Mouse (Mus musculus) intestine, embryonic 16.5 days (tissue): Measurements from ENCODE around the gene Pou6f2. TPM values are rescaled to one million over a fixed set of nuclear protein-coding genes. Genes with fewer than 3 reads are reported as not detected.

Source experiments
- ATAC-seq: fragments of 200-750 bp; cut with Nextera tagmentation; 2 replicates; pipeline ENCODE4 v1.8.0; 2017; ENCODE audit warnings: moderate TSS enrichment, moderate library complexity
- H3K27ac ChIP-seq: fragments of 300-500 bp; sonication (generic); 2 replicates; pipeline ENCODE4 v1.5.1; 2014; ENCODE audit warnings: mild to moderate bottlenecking, low read length
- H3K27me3 ChIP-seq: fragments of 300-500 bp; sonication (generic); replicated peaks from 2 replicates; pipeline ENCODE4 v1.6.1; 2014; ENCODE audit warnings: low read length, control low read depth, mixed read lengths; ENCODE audit not compliant: control insufficient read depth, insufficient read depth
- H3K36me3 ChIP-seq: fragments of 300-500 bp; sonication (generic); 2 replicates; pipeline ENCODE4 v1.6.1; 2014; ENCODE audit warnings: low read length, control low read depth; ENCODE audit not compliant: control insufficient read depth, insufficient read depth
- H3K4me1 ChIP-seq: fragments of 300-500 bp; sonication (generic); 2 replicates; pipeline ENCODE4 v1.6.1; 2014; ENCODE audit warnings: low read length, control low read depth, mixed read lengths; ENCODE audit not compliant: control insufficient read depth, insufficient read depth
- H3K4me2 ChIP-seq: fragments of 300-500 bp; sonication (generic); 2 replicates; pipeline ENCODE4 v1.6.1; 2014; ENCODE audit warnings: low read depth, low read length, control low read depth
- H3K4me3 ChIP-seq: fragments of 300-500 bp; sonication (generic); 2 replicates; pipeline ENCODE4 v1.5.1; 2014; ENCODE audit warnings: mild to moderate bottlenecking, low read length
- H3K9ac ChIP-seq: fragments of 300-500 bp; sonication (generic); 2 replicates; pipeline ENCODE4 v1.6.1; 2014; ENCODE audit warnings: low read depth, low read length
- H3K9me3 ChIP-seq: fragments of 300-500 bp; sonication (generic); 2 replicates; pipeline ENCODE4 v1.6.1; 2016; ENCODE audit warnings: low read length, control low read depth; ENCODE audit not compliant: control insufficient read depth
- WGBS: fragments of 180-500 bp; shearing (Covaris S2); extraction: QIAGEN DNeasy Blood & Tissue Kit; methylation state at CpG from one replicate; pipeline ENCODE4 v1.1.7; 2014; 5-methylcytosine and 5-hydroxymethylcytosine counted together
- polyA plus RNA-seq: library from polyadenylated mRNA; unstranded; fragments of >200 nt; fragmentation: Nextera tagmentation; extraction: Ambion mirVana; gene quantifications from 2 replicates; pipeline ENCODE4 v1.2.1, GENCODE M21; 2015

Gene Pou6f2
- polyA plus RNA-seq, 1 experiment from 2014 or later = 0.16 TPM

DNA sequence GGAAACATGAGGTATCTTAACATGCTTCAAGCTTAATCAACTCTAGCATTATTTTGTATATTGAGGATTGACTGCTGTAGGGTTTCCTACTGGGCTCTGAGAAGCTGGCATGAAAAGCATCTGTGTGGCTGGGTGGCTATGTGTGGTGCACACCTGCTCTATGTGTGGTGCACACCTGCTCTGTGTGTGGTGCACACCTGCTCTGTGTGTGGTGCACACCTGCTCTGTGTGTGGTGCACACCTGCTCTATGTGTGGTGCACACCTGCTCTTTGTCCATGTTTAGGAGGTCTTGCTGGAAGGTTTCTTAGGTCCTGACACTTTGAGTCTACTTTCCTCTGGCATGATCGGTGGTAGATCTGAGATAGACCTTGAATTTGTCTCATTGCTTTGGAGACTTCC is 233.3 kb downstream of the Pou6f2 start:
- whole genome bisulfite sequencing = 96% methylated on average over 1 of the region's 1 CpGs
- Histone ChIP-seq H3K27me3 (no peaks in the 10 kb centered on the region), H3K27ac (no peak overlapping the region), H3K4me1 (no peaks in the 10 kb centered on the region), H3K9me3 (no peaks in the 10 kb centered on the region), H3K4me3 (no peak overlapping the region), H3K9ac (no peak overlapping the region), H3K36me3 (no peaks in the 10 kb centered on the region), H3K4me2 (no peak overlapping the region)
- ATAC-seq = no peak

DNA sequence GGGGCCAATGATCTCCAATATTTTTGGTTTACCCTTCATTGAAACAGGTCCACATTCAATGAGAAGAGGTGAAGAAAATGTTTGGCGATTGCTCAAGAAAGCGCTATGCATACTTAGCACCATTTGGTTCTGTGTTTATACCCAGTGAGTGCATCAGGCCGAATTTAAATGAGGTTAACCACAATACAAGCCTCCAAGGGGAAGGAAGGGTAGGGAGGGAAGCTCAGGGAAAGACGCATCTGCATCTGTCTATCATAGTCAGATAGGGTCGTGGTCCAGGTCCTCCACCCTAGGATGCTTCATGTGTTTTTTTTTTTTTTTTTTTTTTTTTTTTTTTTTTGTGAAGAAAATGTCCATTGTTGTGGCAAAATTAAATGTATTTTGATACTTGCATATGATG is 236.9 kb downstream of the Pou6f2 start:
- 72% methylated on average over 5 of the region's 5 CpGs for WGBS

DNA sequence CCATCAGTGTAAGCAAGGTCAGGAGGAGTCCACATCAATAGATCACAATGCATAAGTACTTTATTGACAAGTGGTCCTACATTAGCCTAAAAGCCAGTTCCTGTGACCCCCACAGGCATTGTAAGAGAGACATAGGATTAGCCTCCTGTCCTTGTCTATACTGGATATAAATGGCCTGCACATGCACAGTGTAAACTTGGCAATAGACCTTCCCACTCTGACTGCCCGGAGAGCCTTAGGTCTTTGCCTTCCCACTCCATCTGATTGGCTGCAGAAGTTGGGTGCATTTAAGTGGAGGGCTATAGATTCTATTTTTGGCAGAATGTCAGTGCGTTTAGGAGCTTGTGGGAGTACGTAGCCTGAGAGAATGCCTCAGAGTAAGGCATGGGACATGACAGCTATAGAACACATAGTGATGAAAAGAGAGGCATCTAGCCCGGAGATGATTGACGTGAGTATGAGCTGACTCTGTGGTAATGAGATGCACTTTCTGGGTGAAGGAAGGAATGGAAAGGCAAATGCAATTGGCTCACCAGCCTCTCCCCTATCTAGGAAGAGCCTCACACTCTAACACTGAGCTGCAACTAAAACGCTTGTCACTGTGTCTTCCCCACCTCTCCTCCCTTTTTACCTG is 243.4 kb downstream of the Pou6f2 start:
- H3K36me3 ChIP-seq = no peaks in the 10 kb centered on the region
- ATAC-seq = no peak
- no peaks in the 10 kb centered on the region for H3K9me3 ChIP-seq
- 70% methylated on average over 6 of the region's 6 CpGs for WGBS
- H3K27ac ChIP-seq = no peak overlapping the region
- H3K4me2 ChIP-seq = no peak overlapping the region
- no peaks in the 10 kb centered on the region for H3K27me3 ChIP-seq
- H3K4me3 ChIP-seq = no peak overlapping the region
- H3K4me1 ChIP-seq = no peaks in the 10 kb centered on the region
- no peak overlapping the region for H3K9ac ChIP-seq

More for the DNA sequence above, 236.9 kb downstream of the Pou6f2 start:
- no peak for ATAC-seq
- no peaks in the 10 kb centered on the region for H3K4me1 ChIP-seq
- no peaks in the 10 kb centered on the region for H3K36me3 ChIP-seq
- no peak overlapping the region for H3K4me2 ChIP-seq
- H3K27me3 ChIP-seq = no peaks in the 10 kb centered on the region
- H3K9ac ChIP-seq = no peak overlapping the region
- H3K9me3 ChIP-seq = no peaks in the 10 kb centered on the region
- no peak overlapping the region for H3K27ac ChIP-seq
- H3K4me3 ChIP-seq = no peak overlapping the region

DNA sequence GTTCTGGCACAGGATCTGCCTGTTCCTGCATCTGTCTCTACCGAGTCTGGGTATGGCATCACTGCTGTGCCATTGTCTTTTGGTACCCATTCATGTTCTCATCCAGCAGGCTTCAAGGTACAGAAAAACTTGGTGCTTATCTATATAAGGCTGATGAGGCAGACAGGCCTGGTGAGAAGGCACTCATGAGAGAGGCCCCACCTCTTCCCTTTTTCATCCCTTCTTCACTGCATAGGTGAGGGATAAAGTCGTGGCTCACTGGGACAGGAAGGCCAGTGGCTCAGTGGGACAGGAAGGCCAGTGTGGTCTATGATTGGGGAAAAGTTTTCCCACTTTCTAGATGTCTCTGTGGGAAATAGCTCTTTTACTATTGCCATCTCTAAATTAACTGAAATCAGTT is 263.8 kb downstream of the Pou6f2 start:
- H3K27me3 ChIP-seq = no peaks in the 10 kb centered on the region
- H3K9ac ChIP-seq = no peak overlapping the region
- H3K27ac ChIP-seq = no peak overlapping the region
- H3K4me3 ChIP-seq = no peak overlapping the region
- H3K4me1 ChIP-seq = no peaks in the 10 kb centered on the region
- WGBS = 62% methylated on average over 2 of the region's 2 CpGs
- no peak for ATAC-seq
- H3K9me3 ChIP-seq = no peaks in the 10 kb centered on the region
- H3K4me2 ChIP-seq = no peak overlapping the region
- no peaks in the 10 kb centered on the region for H3K36me3 ChIP-seq

DNA sequence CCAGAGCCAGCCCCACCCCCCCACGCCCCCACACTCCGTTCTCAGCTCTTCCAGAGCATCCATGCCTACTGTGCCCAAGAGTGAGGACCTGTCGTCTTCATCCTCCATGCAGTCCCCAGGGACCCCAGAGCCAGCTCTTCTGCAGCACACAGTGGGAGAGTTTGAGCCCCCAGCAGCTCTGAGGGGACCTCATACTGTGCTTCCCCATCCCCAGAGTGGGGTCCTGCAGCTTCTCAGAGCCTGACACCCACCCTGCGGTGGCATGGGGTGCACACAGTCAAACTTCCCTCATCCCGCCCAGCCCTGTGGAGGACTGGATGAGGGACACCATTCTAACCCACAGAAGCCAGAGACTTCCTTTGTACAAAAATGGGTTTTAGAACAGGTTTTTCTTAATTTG is 264.3 kb downstream of the Pou6f2 start:
- Histone ChIP-seq H3K4me3 (no peak overlapping the region), H3K27ac (no peak overlapping the region), H3K27me3 (no peaks in the 10 kb centered on the region), H3K4me2 (no peak overlapping the region), H3K4me1 (no peaks in the 10 kb centered on the region), H3K36me3 (no peaks in the 10 kb centered on the region), H3K9ac (no peak overlapping the region), H3K9me3 (no peaks in the 10 kb centered on the region)
- WGBS = 62% methylated on average over 5 of the region's 5 CpGs
- no peak for ATAC-seq

DNA sequence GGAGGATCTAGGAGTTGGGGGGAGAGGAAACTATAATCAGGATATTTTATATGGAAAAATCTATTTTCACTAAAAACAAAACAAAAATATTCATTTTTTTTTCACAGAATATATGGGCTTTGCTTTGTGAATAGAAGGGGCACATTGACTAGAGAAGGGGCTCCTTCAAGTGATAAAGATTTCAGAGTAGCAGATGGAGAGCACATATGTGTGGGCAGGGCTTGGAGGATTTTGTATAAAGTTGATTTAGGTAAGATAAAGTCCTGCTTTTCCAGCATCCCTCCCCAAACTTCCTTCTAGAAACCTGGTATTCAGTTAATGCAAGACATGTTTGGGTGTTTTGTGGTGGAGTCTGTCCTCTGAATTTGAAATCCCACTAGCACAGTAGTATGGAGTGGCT is 266.2 kb downstream of the Pou6f2 start:
- Histone ChIP-seq H3K27me3 (no peaks in the 10 kb centered on the region), H3K27ac (no peak overlapping the region), H3K4me1 (no peaks in the 10 kb centered on the region), H3K4me3 (no peak overlapping the region), H3K36me3 (no peaks in the 10 kb centered on the region), H3K9ac (no peak overlapping the region), H3K9me3 (no peaks in the 10 kb centered on the region), H3K4me2 (no peak overlapping the region)
- ATAC-seq = no peak

DNA sequence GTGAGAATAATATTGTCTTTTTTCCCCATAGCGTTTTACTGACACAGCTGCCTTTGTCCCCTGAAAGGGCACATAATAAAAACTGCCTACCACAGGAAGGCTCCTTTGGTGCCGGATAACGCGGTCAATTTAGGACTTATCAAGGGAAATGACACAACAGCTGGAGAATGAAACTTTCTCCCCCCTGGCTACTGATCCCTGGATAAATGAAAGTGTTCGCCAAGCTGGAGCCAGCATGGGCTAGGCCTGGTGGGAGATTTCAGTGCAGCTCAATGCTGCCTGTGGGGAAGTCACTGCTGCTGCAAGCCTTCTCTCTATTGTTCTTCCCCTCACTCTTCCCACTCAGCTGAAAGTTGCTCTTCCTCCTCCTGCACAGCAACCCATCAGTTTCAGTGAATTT is 267.8 kb downstream of the Pou6f2 start:
- 55% methylated on average over 5 of the region's 5 CpGs for WGBS
- H3K36me3 ChIP-seq = no peaks in the 10 kb centered on the region
- H3K4me1 ChIP-seq = no peaks in the 10 kb centered on the region

DNA sequence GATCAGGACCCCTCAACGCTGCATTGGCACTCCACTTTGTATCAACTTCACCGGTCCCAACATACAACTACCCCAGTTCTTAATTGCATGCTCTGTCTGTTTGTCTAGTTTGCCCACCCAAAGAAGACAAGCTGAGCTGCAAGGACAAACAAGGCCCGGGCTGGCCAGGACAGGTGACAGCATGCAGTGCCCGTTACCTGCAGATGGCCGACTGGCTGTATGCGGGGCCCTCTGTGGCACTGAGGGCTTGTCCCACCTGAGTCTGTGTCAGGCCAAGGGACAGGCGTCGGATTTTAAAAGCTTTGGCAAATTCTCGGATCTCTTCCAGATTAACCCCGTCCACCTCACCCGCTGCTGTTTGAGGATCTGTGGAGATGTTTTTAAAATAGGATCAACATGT is 268.7 kb downstream of the Pou6f2 start:
- H3K4me3 ChIP-seq = no peak overlapping the region

More for the DNA sequence above, 267.8 kb downstream of the Pou6f2 start:
- no peak for ATAC-seq
- H3K4me3 ChIP-seq = no peak overlapping the region
- no peak overlapping the region for H3K4me2 ChIP-seq
- no peak overlapping the region for H3K9ac ChIP-seq
- H3K9me3 ChIP-seq = no peaks in the 10 kb centered on the region
- H3K27me3 ChIP-seq = no peaks in the 10 kb centered on the region
- no peak overlapping the region for H3K27ac ChIP-seq

DNA sequence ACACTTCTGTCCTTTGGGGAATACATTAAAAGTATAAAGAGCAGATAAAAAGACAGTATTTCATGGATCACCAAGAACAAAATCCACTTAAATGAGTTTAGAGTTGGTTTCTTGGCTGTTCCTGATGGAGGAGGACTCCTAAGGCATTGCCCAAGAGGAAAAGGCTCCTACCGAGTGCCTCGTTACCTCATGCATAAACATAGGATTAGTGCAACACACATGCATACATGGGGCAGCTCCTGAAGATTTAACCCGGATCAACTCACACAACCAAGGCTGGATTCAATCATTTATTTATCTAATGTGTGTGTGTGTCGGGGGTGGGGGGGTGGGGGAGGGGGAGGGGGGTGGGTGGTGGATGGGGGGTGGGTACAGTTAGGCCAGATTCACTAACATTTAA is 269.4 kb downstream of the Pou6f2 start:
- H3K4me1 ChIP-seq = no peaks in the 10 kb centered on the region
- WGBS = 56% methylated on average over 4 of the region's 4 CpGs
- no peak overlapping the region for H3K4me3 ChIP-seq
- H3K36me3 ChIP-seq = no peaks in the 10 kb centered on the region
- no peak for ATAC-seq
- H3K9ac ChIP-seq = no peak overlapping the region
- no peak overlapping the region for H3K27ac ChIP-seq
- H3K9me3 ChIP-seq = no peaks in the 10 kb centered on the region
- H3K4me2 ChIP-seq = no peak overlapping the region
- no peaks in the 10 kb centered on the region for H3K27me3 ChIP-seq

More for the DNA sequence above, 268.7 kb downstream of the Pou6f2 start:
- no peak for ATAC-seq
- H3K4me2 ChIP-seq = no peak overlapping the region
- H3K27ac ChIP-seq = no peak overlapping the region
- H3K4me1 ChIP-seq = no peaks in the 10 kb centered on the region
- H3K9ac ChIP-seq = no peak overlapping the region
- no peaks in the 10 kb centered on the region for H3K9me3 ChIP-seq
- WGBS = 80% methylated on average over 11 of the region's 11 CpGs
- no peaks in the 10 kb centered on the region for H3K36me3 ChIP-seq
- H3K27me3 ChIP-seq = no peaks in the 10 kb centered on the region

DNA sequence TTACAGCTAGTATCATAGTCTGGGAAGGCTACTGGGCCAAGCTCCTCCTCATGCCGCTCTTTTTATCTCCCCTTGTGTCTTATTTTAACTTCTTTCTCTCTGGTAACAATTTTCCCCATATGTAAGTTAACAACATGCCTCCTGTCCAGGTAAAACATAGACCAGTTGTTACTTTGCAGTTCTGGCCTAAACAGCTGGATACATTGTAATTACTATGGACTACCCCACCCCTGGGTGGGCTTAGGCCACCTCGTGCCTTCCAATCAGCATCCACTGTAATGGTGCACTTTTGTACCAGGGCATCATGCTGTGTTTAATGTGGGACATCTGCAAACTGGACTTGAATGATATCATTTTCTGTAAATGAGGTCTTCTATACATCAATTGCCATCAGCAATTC is 271.4 kb downstream of the Pou6f2 start:
- no peak for ATAC-seq
- 65% methylated on average over 2 of the region's 2 CpGs for WGBS
- no peaks in the 10 kb centered on the region for H3K27me3 ChIP-seq
- H3K9ac ChIP-seq = no peak overlapping the region
- no peaks in the 10 kb centered on the region for H3K36me3 ChIP-seq
- no peak overlapping the region for H3K27ac ChIP-seq
- no peak overlapping the region for H3K4me2 ChIP-seq
- no peak overlapping the region for H3K4me3 ChIP-seq
- no peaks in the 10 kb centered on the region for H3K9me3 ChIP-seq
- no peaks in the 10 kb centered on the region for H3K4me1 ChIP-seq
